Mouse (Mus musculus) cortical plate, adult 2 months (tissue): Measurements from ENCODE around the gene Gtf2h1.

Experiments
- CTCF ChIP-seq: fragments of 200-500 bp; IDR thresholded peaks from 2 replicates; pipeline ENCODE4 v1.5.1; 2011; ENCODE audit warnings: mild to moderate bottlenecking, control low read depth, low read length; ENCODE audit not compliant: insufficient read depth; ENCODE audit errors: extremely low read depth
- POLR2A ChIP-seq: fragments of 200-500 bp; IDR thresholded peaks from 2 replicates; pipeline ENCODE4 v1.6.1; 2011; ENCODE audit warnings: mild to moderate bottlenecking, low read length, control low read depth; ENCODE audit not compliant: insufficient read depth; ENCODE audit errors: extremely low read depth

GRCm38 (mm10) chr7:46839446-46839845 is 43.5 kb downstream of the Gtf2h1 start:
- TF ChIP-seq POLR2A: no peak
- no peak for TF ChIP-seq CTCF
